Mouse (Mus musculus): Measurements from ENCODE around the gene Etv3. TPM values are rescaled to one million over a fixed set of nuclear protein-coding genes. Genes with fewer than 3 reads are reported as not detected.

Gene Etv3
- 21.7 and 27.3 TPM in 2 replicates for total RNA-seq (2023)

DNA sequence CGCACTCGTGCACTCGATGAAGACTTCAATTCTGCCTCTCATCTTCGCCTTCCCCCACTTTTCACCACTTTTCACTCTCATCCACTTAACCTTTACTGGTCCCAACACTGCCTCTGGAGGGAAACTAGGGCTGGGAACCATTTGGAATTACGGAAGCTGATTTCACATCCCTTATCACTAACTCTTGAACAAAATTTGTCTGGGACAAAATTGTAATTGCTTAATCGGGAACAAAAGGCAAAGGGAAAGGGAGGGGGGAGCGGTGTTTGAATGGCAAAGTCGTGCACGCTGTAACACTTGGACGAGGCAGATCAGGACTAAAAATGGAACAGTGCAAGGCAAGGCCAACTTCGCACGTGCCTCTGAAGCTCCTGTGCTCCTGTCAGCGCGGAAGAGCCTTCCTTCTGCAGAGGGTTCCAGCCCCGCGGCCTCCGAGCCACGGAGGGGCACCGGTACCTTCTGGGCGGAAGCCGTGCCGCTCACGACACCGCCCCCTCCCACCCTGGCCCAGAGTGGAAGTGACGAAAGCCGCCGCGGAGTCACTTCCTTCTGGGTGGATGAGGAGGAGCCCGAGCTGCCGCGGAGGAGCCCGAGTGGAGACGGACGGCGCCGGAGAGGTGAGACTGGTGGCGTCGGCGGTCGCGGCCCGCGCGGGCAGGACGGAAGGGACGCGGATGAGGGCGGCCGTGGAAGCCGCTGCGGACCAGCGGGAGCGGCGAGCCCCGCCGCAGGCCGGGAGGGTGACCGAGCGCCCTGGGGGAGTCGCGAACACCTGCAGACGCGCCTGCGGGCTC lies at the start of gene Etv3:
Gene Etv3, plus strand, starts transcription at position 365 of the 794 bp plus-strand sequence.

Other genes starting within 250 kb of the Etv3 start
- not detected in 2 replicates for gene Cd5l, start 167.5 kb upstream of the Etv3 start, total RNA-seq (2023)
- 24.5 and 26.2 TPM in 2 replicates for gene Fcrl1, start 149.0 kb upstream of the Etv3 start, total RNA-seq (2023)
- gene Fcrl5, start 89.6 kb upstream of the Etv3 start, total RNA-seq (2023), result not detected in 2 replicates
- gene Arhgef11, start 92.2 kb downstream of the Etv3 start, total RNA-seq (2023), result 23.5 and 27.2 TPM in 2 replicates
- 0.27 and 3.5 TPM in 2 replicates for gene Lrrc71, start 223.2 kb downstream of the Etv3 start, total RNA-seq (2023)

Measured in neutrophil, adult 65 days (primary cell).